Mouse (Mus musculus): ENCODE results near the gene Timd2. TPM values are rescaled to one million over a fixed set of nuclear protein-coding genes. Genes with fewer than 3 reads are reported as not detected.
"Not testable (repeated sequence)": the region's sequence is repeated elsewhere in the genome, so short reads cannot be mapped to it uniquely, and the experiment has no call there.

Gene Timd2
- total RNA-seq, 2 experiments from 2014 or later: not detected

DNA sequence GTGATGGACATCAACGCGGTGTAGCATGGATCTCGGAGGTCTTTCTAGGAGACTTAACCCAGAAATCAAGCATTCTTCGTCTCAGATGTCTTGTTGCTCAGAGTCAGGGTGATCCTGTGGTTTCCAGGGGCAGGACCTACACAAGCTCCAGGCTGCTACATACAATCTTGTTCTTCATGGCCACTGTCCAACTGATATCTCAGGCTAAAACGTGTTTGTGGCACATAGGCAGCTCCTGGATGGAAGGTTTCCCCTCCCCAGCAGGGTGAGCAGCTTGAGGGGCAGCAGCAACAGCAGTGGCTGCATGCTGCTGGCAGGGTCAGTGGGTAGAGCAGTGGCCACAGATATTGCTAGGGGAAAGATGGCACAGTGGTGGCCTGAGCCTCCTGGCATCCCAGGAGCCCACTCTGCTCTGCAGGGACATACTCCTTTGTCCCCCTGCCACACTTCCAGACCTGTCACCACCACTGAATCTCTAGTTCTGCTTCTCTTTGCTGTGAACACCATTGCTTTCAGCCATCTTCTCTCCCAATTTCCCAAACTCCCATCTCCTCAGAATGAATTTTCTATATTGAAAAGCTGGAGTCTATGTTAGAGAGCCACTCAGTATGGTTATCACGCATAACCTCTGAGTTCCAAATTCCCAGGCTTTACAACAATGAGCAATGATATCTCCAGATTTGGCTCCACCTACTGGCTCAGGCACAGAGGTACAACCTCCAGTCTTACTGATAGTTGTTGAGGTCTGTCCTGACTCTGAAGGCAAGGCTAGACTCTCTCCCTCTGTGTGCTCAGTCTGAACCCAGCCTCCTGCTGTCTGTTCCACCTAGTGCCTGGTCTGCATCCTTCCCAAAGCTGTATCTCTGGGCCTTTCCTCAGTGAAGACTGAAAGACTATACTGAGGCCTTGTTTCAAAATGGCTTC is 41.0 kb downstream of the Timd2 start:
- no peak for DNase-seq

DNA sequence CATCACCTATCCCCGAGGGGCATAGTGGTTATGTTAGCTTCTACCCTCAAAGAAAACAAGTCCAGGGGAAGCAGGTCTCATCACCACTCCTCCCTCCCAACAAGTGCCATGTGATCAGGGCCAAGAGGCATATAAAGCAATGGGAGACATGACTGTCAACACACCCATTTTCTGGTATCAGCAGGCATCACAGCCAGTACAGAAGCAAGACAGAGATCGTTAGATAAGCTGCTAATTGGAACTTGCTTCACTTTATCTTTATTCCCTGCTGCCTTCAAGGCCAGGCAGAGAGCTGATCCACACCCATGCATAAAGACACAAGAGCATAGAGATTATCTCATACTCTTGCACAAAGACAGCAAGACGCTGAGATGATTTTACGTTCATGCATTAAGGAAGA is 43.6 kb downstream of the Timd2 start:
- no peak for DNase-seq

DNA sequence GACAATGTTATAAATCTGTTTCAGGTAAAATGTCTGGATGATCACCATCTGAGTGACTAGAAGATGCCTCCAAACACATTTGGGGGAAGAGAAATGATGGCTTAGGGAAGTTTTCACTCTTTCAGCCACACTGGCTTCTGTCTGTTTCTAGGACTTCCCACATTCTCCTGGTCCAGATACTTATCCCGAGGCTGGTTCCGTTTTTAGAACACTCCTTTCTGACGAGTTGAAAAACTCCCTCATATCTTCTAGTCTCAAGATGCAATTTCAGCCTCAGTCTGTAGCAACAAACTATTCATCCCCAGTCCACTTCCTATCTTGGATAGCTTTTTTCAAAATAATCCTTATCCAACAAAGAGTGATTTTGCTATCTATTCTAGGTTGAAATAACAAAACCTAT is 54.4 kb downstream of the Timd2 start:
- DNase-seq: no peak

DNA sequence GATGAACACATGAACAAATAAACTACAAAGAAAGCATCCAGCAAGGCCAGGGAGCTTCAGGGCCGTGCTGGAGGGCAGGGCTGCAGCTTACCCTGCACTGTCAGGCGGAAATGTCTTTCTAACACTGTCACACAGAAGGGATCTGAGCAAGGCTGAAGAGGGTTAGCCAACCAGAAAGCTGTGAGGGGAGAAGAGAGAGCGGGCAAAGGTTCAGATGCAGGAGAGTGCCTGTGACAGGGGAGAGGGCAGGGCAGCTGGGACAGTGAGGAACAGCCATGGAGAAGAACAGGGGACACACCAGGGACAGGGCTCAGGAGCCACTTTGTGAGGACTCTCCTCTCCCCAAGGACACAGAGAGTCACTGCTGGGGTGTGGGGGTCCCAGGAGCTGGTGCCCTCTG is 57.2 kb downstream of the Timd2 start:
- not testable (repeated sequence) for DNase-seq

DNA sequence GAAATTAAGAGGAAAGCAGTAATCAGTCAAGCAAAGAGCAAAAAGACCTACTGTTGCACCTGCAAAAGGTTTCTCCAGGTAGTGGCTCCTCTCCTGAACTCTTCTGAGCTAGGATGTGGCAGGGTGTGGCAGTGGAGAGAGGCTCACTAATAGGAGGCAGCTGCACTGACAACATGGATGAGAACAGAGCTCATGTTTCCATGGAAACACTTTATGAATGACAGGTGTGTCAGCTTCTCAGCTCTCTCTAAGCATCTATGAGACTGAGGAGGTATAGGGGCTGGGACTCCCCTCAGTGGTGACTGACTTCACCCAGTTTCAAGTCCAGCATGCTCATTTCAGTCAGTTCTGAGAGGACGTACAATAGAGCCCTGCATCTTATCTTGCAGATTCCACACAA is 62.0 kb downstream of the Timd2 start:
- DNase-seq: no peak

DNA sequence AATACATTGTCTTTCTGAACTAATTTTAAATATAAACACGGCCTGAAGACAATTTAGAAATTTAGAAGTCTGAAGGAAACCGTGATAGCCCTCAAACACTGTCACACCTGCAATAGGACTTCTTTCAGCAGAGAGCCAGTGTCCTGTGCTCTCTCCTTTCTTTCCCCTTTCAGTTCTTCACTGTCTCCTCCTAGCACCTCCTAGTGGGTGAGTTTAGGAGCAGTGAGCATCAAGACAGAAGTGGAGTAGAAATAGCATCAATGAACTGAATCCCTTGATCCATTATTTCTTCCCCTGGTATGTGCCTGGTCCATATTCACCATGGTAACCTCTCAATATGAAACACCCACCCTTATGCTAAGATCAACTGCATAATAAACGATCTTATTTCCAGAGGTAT is 70.3 kb downstream of the Timd2 start:
- no peak for DNase-seq

DNA sequence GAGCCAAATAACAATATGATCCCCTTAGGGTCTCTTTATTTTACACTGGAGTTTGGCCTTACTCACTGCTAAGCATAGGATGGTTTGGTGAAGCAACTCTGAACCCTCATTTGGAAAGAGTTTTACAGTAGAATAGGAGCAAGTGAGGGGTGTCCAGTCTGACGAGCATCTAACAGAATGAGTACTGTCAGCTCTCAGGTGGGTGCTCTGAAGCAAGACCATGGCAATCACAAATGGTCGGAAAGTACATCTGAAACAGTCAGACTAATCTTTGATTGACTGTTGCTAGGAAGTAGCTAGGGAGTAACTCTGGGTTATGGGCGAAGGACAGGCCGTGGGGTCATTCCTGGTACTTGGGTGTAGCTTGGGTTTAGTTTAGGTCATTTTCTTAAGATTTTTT is 71.3 kb downstream of the Timd2 start:
- DNase-seq: not testable (repeated sequence)

DNA sequence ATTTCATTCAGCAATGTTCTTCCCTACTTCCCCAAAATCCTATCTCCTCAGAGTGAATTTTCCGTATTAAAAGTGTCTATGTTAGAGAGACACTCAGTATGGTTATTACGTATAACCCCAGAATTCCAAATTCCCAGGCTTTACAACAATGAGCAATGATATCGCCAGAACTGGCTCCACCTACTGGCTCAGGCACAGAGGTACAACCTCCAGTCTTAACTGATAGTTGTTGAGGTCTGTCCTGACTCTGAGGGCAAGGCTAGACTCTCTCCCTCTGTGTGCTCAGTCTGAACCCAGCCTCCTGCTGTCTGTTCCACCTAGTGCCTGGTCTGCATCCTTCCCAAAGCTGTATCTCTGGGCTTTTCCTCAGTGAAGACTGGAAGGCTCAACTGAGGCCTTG is 75.2 kb downstream of the Timd2 start:
- DNase-seq: no peak

DNA sequence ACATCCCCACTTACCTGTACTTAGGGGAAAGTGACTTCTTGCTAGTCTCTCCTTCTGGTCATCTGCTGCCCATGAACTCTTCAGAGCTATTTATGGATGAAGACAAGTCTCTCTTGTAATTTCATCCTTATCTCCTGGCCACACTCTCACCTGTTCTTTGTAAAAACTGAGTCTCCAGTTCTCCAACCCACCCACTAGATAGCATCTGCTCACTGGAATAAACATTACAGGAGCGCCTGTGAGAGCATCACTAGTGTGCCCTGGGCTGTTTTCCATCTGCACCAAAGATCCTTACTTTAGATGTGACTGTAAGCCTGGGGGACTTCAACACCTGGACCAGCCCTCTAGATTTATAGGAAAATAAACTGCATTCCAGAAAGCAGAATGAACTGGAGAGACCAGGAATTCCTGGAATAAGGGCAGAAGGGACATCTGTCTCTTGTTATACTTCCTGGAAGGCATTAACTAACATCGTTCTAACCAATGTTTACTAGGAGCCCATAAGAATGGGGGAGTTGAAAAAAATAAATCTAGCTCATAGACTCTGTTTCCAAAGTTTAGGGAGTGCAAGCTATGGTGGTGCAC is 77.6 kb downstream of the Timd2 start, which contains the start of gene Dppa1:
Gene Dppa1 (minus strand): TSS at position 51 of the 585 bp plus-strand sequence.
- DNase-seq: no peak

DNA sequence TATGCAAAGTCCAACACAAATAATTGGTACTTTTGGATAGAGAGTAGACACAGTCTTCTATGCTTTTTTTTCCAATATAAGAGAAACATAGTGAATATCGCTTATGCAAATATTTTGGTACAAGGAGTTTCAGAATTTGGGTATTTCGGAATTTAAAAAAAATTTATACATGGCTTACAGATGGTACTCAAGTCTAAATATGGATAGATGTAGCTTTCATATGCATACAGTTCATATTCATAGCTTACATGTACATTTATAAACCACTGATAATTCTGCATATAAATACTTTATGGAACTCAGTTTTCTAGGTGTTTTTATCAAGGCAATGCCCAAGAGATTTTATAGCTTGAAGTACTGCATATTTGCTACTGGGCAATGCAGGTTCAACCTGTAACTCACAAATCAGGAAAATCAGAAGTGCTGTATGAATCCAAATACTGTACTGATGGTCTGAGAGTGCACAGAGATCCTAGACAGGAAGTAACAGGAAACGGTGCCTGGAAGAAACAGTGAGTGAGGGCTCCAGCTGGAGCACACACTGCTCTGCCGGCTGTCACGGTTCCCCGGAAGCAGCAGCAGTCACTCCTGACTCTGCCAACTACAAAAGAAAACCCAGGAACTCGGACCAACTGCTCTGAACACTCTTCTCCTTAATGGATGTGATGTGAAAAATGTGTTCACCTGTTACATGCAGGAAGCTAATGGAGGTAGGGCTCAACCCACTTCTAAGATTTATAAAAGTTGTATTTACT is 86.3 kb downstream of the Timd2 start:
- DNase-seq: no peak

DNA sequence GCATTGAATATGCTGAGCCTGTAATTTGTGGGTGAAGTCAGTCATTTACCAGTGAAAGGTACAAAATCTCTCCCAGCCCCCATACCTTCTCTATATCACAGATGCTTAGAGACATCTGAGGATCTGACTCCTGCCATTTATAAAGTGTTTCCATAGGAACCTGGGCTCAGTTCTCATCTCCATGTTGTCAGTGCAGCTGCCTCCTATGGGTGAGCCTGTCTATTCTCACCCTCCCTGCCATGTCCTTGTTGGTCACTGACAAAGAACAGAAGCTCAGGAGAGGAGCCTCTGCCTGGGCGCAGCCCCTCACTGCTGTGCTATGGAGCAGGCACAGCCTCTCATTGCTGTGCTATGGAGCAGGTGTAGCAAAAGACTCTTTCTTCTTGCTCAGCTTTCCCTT is 86.9 kb downstream of the Timd2 start:
- no peak for DNase-seq

Other genes with a start within 250 kb of the Timd2 start
- gene Gm12169, start 182.8 kb downstream of the Timd2 start, total RNA-seq (2021): not detected
- not detected for gene BC053393, start 135.5 kb downstream of the Timd2 start, total RNA-seq (2021)
- not detected for gene Dppa1, start 77.8 kb downstream of the Timd2 start, total RNA-seq (2021)
- not detected for gene Havcr1, start 28.0 kb upstream of the Timd2 start, total RNA-seq (2021)
- gene Timd4, start 103.7 kb upstream of the Timd2 start, total RNA-seq (2021): 1 to 10 TPM in 1 of 2 experiments, under 1 TPM in 1; 0.61 to 1.2 TPM

All from gastrocnemius, postnatal 25 days (tissue).